Mouse (Mus musculus): Measurements from ENCODE around the gene Rpsa.
"Not testable (repeated sequence)": the region's sequence is repeated elsewhere in the genome, so short reads cannot be mapped to it uniquely, and the experiment has no call there.

The Rpsa gene

DNA sequence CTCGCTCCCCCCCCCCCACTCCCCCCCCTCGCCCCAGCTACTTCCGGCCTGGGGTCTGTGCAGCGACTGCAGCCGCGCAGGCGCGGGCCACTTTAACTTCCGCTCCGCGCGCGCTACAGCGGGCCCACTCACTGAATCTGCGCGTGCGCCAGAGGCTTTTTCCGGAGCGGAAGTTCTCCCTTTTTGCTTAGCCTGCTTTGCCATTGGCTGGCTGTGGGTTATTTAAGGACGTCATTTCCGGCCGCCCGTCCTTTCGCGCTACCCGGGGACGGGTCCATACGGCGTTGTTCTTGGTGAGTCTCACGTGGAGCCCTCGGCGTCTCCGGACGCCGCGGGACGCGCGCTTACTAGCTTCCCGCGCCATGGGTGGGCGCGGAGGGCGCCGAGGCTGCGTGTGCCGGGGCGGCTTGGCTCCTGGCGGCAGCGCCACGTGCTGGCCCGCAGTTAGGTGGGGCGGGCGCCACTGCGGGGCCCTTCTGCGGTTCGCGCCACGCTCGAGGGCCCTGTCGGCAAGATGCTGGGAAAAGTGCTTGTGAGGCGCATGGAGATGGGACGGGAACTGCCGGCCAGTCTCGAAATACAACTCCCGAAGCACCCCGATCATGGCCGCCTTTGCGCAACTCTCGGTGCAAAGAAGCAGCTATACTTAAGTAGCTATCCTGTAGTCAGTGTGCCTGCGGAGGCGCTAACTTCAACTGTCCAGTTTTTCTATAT is at the start of gene Rpsa:
TSS of gene Rpsa (plus strand) at position 152 of the 714 bp plus-strand sequence.
- DNase-seq (ENCODE audit: low spot score in 2 of 2), result peak; percentile 96 to 97

GRCm38 (mm10) chr9:120078241-120078640 is 49.2 kb upstream of the Rpsa start:
- no peak for DNase-seq (ENCODE audit: low spot score in 2 of 2)

DNA sequence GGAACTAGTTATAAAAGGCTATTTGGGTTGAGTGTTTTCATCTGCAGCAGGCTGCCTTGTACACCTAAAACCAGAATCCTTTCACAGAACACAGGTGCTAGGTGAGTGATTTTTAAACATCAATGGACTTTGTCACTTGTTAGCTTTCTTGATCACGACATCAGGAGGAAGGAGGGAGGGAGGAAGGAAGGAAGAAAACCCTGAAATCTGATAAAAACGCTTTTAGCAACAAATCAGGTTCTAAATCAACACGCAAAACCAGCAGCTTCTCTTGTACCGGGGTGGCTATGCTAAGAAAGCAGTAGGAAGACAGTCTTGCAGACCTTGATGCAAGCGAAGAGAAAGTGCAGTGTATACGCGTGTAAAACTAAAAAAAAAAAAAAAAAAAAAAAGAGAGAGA is 47.6 kb upstream of the Rpsa start:
- DNase-seq (ENCODE audit: low spot score in 2 of 2), result no peak

DNA sequence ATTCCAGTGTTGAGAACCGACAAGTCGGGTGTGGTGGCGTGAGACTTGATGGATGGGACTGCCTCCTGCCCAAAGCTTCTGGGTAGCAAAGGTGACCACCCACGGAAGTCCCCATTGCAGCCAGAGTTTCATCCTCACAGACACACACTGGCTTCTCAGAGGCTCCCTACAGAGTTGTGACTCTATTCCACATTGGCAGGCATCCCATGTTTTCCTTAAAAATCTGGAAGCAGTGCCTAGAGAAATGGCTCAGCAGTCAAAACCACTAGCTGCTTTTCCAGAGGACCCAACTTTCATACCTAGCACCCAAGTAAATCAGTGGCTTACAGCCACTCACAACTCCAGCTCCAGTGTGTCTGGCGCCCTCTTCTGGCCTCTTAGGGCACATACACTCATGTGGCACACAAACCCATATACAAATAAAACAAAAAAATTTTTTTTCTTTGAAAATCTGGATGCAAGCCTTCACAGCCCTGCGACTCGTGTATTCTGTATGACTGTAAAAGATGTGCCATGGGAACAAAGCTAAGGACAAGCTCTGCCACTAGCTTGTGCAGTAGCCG is 46.9 kb upstream of the Rpsa start:
- DNase-seq (ENCODE audit: low spot score in 2 of 2), result no peak

DNA sequence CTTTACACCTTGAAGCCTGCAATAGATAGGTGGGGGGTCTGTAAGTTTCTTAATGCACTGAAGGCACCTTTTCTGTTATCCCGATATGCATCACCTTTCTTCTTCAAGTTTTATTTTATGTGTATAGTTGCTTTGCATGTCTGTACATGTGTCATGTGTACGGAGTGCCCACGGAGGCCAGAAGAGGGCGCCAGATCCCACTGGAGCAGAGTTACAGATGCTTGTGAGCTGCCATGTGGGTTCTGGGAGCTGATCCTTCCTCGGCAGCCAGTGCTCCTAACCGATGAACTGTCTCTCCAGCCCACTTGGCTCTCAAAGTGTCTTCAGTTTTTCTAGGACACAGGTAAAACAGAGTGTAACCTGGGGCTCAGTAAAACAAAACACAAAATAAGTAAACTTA is 46.2 kb upstream of the Rpsa start:
- DNase-seq (ENCODE audit: low spot score in 2 of 2), result no peak

GRCm38 (mm10) chr9:120081967-120082366 is 45.5 kb upstream of the Rpsa start:
- DNase-seq (ENCODE audit: low spot score in 2 of 2), result no peak

DNA sequence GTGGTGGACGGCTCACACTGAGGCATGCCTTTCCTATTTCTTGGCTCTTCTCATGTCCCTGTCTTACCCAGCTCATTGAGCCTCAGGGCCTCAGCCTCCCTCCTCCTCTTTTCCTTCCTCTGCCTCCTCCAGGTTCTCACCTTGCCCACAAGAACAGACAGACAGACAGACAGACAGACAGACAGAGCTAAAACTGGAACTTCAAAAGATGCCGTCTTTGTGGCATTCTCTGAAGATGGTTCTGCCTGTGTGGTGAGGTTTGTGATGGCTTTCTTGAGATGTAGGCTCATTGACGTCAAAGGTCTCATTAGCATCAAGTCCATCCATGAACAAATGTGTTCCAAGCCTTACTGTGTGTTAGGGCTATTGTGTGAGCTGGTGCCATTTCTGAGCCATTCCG is 44.8 kb upstream of the Rpsa start:
- no peak for DNase-seq (ENCODE audit: low spot score in 2 of 2)

DNA sequence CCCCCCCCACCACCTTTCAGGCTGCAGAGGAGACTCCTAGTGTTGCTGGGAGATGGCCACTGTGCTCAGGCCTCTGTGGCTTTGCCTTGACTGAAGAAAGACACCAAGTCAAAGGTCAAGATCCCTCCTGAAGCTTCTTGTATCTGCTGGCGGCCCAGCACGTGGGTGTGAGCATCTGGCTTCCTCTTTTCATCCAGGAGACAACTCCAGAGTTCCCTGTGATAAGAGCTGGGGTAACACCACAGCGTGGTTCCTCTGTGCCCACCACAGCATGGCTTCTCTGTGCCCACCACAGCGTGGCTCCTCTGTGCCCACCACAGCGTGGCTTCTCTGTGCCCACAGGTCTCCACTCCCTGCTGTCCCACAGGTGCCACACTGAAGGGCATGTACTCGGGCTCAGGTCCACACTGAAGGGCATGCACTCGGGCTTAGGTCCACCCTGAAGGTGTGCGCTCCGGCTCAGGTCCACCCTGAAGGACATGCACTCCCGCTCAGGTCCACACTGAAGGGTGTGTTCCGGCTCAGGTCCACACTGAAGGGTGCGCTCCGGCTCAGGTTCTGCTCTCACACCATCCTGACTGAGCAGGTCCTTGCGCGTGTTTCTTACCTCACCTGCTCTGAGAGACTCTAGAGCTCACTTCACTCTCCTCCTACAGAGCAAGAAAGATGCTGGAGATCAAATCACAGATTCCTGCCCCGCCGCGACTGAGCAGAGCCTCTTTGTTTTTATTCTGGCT is 44.2 kb upstream of the Rpsa start:
- DNase-seq (ENCODE audit: low spot score in 2 of 2), result no peak

GRCm38 (mm10) chr9:120084406-120084805 is 43.1 kb upstream of the Rpsa start:
- no peak for DNase-seq (ENCODE audit: low spot score in 2 of 2)

- DNase-seq (ENCODE audit: low spot score in 2 of 2), result no peak
Observed at GRCm38 (mm10) chr9:120089125-120089524, 38.4 kb upstream of the Rpsa start.

GRCm38 (mm10) chr9:120091086-120091485 is 36.4 kb upstream of the Rpsa start:
- DNase-seq (ENCODE audit: low spot score in 2 of 2), result no peak

- DNase-seq (ENCODE audit: low spot score in 2 of 2), result no peak
Observed at GRCm38 (mm10) chr9:120091696-120092238, 35.7 kb upstream of the Rpsa start, which contains the start of gene Ccr8. Gene Ccr8 (plus strand): TSS chr9:120092114.

DNA sequence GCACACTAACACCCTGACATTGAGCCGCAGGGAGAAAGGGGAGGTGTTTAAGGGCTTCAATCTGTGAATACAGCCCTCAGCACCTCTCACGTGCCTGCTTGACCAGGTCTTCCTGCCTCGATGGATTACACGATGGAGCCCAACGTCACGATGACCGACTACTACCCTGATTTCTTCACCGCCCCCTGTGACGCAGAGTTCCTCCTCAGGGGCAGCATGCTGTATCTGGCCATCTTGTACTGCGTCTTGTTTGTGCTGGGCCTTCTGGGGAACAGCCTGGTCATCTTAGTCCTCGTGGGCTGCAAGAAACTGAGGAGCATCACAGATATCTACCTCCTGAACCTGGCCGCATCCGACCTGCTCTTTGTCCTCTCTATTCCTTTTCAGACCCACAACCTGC is 33.8 kb upstream of the Rpsa start:
- DNase-seq (ENCODE audit: low spot score in 2 of 2), result no peak

GRCm38 (mm10) chr9:120095886-120096285 is 31.6 kb upstream of the Rpsa start:
- DNase-seq (ENCODE audit: low spot score in 2 of 2), result no peak

DNA sequence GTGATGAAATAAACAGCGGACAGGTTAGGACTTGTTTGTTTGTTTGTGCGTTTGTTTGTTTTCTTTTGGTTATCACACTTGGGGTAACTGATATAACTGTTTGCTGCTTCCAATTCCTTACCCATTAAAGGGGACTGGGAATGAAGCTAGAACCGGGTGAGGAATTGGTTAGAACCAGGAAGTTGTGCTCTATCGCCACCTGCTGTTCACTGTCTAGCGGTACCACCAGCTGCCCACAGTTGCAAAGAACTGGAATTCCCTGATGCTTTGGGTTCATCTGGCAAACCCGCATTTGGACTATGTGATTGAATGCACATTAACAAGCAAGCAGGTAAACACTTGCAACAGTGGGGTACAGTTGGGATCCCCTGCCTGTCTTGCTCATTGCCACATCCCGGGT is 28.8 kb upstream of the Rpsa start:
- DNase-seq (ENCODE audit: low spot score in 2 of 2), result peak in 1 of 2 experiments; percentile 70

DNA sequence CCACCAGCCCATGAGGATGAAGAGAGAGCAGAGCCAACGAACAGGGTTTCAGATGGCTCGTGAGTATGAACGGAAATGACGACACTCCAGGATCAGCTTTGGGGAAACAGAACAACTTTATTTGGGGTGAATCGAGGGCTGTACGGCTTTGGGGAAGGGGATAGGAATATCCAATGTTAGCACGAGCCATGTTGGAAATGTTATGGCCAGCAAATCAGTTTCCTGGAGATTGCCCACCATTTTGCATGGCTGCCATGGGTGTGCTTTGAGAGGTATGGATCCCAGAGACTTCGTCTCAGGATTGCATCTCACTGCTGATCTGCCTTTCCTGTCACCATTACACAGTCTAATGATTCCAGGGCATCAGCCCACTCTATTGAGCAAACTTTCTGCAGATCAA is 28.2 kb upstream of the Rpsa start:
- DNase-seq (ENCODE audit: low spot score in 2 of 2), result no peak

- DNase-seq (ENCODE audit: low spot score in 2 of 2), result no peak
Observed at GRCm38 (mm10) chr9:120101165-120101564, 26.3 kb upstream of the Rpsa start.

- not testable (repeated sequence) for DNase-seq (ENCODE audit: low spot score in 2 of 2)
Observed at GRCm38 (mm10) chr9:120108953-120109352, 18.5 kb upstream of the Rpsa start.

- DNase-seq (ENCODE audit: low spot score in 2 of 2), result peak; percentile 94 to 96
Observed at GRCm38 (mm10) chr9:120110211-120111018, 17.1 kb upstream of the Rpsa start, which contains the start of gene Slc25a38. Gene Slc25a38 (plus strand): TSS chr9:120110374.

- DNase-seq (ENCODE audit: low spot score in 2 of 2), result no peak
Observed at GRCm38 (mm10) chr9:120111156-120111945, 16.1 kb upstream of the Rpsa start.

- no peak for DNase-seq (ENCODE audit: low spot score in 2 of 2)
Observed at GRCm38 (mm10) chr9:120112472-120112871, 15.0 kb upstream of the Rpsa start.

All from thymus, postnatal 10 days (tissue).